Mouse (Mus musculus) lung, embryonic 15.5 days (tissue): ENCODE measurements around the gene Slc7a4. TPM values are rescaled to one million over a fixed set of nuclear protein-coding genes. Genes with fewer than 3 reads are reported as not detected.
"Not testable (repeated sequence)": the region's sequence is repeated elsewhere in the genome, so short reads cannot be mapped to it uniquely, and the experiment has no call there.

Source experiments
- ATAC-seq: fragments of 200-750 bp; cut with Nextera tagmentation; 2 replicates; pipeline ENCODE4 v1.8.0; 2017; ENCODE audit warnings: moderate number of reproducible peaks, borderline replicate concordance; ENCODE audit not compliant: low FRiP score, low TSS enrichment; ENCODE audit errors: extremely low read depth
- H3K27ac ChIP-seq: fragments of 300-500 bp; sonication (generic); 2 replicates; pipeline ENCODE4 v1.5.1; 2015; ENCODE audit warnings: moderate library complexity, mild to moderate bottlenecking, inconsistent platforms
- H3K27me3 ChIP-seq: fragments of 300-500 bp; sonication (generic); 2 replicates; pipeline ENCODE4 v1.6.1; 2015; ENCODE audit warnings: inconsistent platforms
- H3K36me3 ChIP-seq: fragments of 300-500 bp; sonication (generic); 2 replicates; pipeline ENCODE4 v1.6.1; 2015; ENCODE audit warnings: inconsistent platforms
- H3K4me1 ChIP-seq: fragments of 300-500 bp; sonication (generic); 2 replicates; pipeline ENCODE4 v1.6.1; 2015; ENCODE audit warnings: inconsistent platforms
- H3K4me2 ChIP-seq: fragments of 300-500 bp; sonication (generic); 2 replicates; pipeline ENCODE4 v1.6.1; 2015; ENCODE audit warnings: inconsistent platforms, mild to moderate bottlenecking, moderate library complexity
- H3K4me3 ChIP-seq: fragments of 300-500 bp; sonication (generic); 2 replicates; pipeline ENCODE4 v1.5.1; 2015; ENCODE audit warnings: mild to moderate bottlenecking, inconsistent platforms
- H3K9ac ChIP-seq: fragments of 300-500 bp; sonication (generic); 2 replicates; pipeline ENCODE4 v1.6.1; 2015; ENCODE audit warnings: inconsistent platforms
- H3K9me3 ChIP-seq: fragments of 300-500 bp; sonication (generic); 2 replicates; pipeline ENCODE4 v1.6.1; 2016; ENCODE audit warnings: inconsistent platforms
- WGBS: fragments of 180-500 bp; shearing (Covaris S2); methylation state at CpG from one replicate; pipeline ENCODE4 v1.1.7; 2015; 5-methylcytosine and 5-hydroxymethylcytosine counted together
- polyA plus RNA-seq: library from polyadenylated mRNA; unstranded; fragments of >200 nt; fragmentation: Nextera tagmentation; extraction: Ambion mirVana; gene quantifications from 2 replicates; pipeline ENCODE4 v1.2.1, GENCODE M21; 2015

Gene Slc7a4
- polyA plus RNA-seq, 1 experiment from 2014 or later, result 9.6 TPM

DNA sequence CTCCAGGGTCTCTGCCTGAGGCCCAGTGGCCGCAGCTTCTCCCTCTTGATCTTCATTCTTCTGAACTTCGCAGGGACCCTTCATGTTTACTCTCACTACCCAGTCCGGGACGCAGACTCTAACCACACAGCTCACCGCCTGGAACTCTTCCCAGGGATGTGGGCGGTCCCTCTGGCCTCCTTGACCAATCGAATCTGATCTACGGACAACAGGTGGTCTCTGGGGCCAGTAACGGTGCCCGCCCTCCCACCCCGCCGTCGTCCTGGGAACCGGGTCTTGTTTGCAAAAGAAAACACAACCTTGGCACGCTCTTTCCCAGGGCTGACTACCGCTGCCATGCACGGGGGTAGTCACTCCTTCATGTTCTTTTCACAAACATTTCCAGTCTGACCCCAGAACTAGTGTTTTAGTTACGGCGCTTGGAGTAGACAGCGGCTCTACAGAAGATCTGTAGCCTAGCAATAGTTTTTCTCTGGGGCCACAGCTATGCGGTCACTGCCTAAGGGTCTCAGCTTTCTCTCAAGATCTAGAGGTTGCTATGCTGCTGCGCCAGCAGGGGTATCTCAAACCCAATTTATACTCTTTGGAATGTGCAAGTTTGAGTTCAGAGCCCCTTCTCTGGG lies 21.8 kb downstream of the Slc7a4 start, which contains the start of gene Lrrc74b:
Gene Lrrc74b, minus strand, starts transcription at position 120 of the 623 bp plus-strand sequence.
- Histone ChIP-seq H3K9ac (peak within 1 kb of the TSS; percentile 24; the same call in 1 of the 2 replicates), H3K9me3 (no peaks in the 10 kb centered on the region), H3K4me1 (peaks cover 40% of the 10 kb centered on the region), H3K4me2 (peak within 1 kb of the TSS; percentile 51), H3K4me3 (peak within 1 kb of the TSS; percentile 30), H3K36me3 (no peaks in the 10 kb centered on the region), H3K27me3 (no peaks in the 10 kb centered on the region; the same call in 1 of the 2 replicates), H3K27ac (peak within 1 kb of the TSS; percentile 85)
- peak; percentile 85 for ATAC-seq
- WGBS, result 2% methylated on average over 22 of the region's 22 CpGs

DNA sequence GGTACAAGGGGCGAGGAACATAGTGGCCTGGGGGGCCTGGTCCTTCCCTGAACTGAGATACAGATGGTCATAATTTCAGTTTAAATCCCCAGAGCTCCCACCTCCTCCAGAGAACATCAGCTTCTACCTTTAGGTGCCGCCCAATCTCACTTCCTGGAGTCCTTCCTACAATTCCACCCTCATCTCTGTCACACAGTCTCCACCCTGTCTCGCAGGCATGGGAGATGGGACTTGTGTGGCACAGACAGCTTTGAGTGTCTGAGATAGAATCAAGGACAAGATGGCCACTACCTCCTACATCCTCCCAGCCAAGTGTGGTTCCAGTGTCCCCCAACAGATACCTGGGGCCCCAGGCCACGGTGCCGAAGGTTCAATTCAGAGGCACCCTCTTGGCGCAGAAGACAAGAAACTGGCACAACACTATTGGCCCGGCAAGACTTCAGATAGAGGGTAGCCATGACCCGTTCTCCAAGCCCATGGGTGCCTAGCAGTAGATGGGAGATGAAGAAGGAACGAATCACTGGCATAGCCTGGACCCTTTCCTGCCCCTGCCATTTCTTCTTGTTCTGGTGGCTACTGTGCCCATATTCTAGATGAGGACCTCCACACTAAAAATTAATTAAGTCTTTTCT lies 23.5 kb downstream of the Slc7a4 start:
- Histone ChIP-seq H3K27me3 (no peaks in the 10 kb centered on the region; the same call in 1 of the 2 replicates), H3K4me2 (peak overlapping the region; percentile 39), H3K9ac (no peak overlapping the region), H3K27ac (peak overlapping the region; percentile 25; the same call in 1 of the 2 replicates), H3K9me3 (no peaks in the 10 kb centered on the region), H3K4me3 (no peak overlapping the region), H3K4me1 (peaks cover 46% of the 10 kb centered on the region), H3K36me3 (no peaks in the 10 kb centered on the region)
- 73% methylated on average over 9 of the region's 9 CpGs for WGBS
- ATAC-seq, result no peak

- H3K4me1 ChIP-seq, result peaks cover 52% of the 10 kb centered on the region
- H3K9me3 ChIP-seq, result no peaks in the 10 kb centered on the region
- H3K4me2 ChIP-seq, result peak overlapping the region; percentile 39
- H3K9ac ChIP-seq, result no peak overlapping the region
- no peak overlapping the region for H3K4me3 ChIP-seq
- ATAC-seq, result peak; percentile 8; the same call in 1 of the 2 replicates
- 3% methylated on average over 5 of the region's 5 CpGs for WGBS
- no peaks in the 10 kb centered on the region; the same call in 1 of the 2 replicates for H3K27me3 ChIP-seq
- H3K36me3 ChIP-seq, result no peaks in the 10 kb centered on the region
- H3K27ac ChIP-seq, result peak overlapping the region; percentile 25
Observed at GRCm38 (mm10) chr16:17558811-17559210, 24.2 kb downstream of the Slc7a4 start.

- WGBS, result 1% methylated on average over 5 of the region's 5 CpGs
- no peak overlapping the region for H3K4me3 ChIP-seq
Observed at GRCm38 (mm10) chr16:17557947-17558480, 25.0 kb downstream of the Slc7a4 start.

GRCm38 (mm10) chr16:17556907-17557306 lies 26.1 kb downstream of the Slc7a4 start:
- ATAC-seq, result no peak
- Histone ChIP-seq H3K36me3 (no peaks in the 10 kb centered on the region), H3K27ac (no peak overlapping the region), H3K27me3 (no peaks in the 10 kb centered on the region; the same call in 1 of the 2 replicates), H3K9ac (no peak overlapping the region), H3K9me3 (no peaks in the 10 kb centered on the region), H3K4me2 (no peak overlapping the region), H3K4me1 (peaks cover 45% of the 10 kb centered on the region), H3K4me3 (no peak overlapping the region)
- 50% methylated on average over 4 of the region's 4 CpGs for WGBS

More at GRCm38 (mm10) chr16:17557947-17558480, 25.0 kb downstream of the Slc7a4 start:
- no peak overlapping the region for H3K9ac ChIP-seq
- no peaks in the 10 kb centered on the region; the same call in 1 of the 2 replicates for H3K27me3 ChIP-seq
- H3K9me3 ChIP-seq, result no peaks in the 10 kb centered on the region
- peak overlapping the region; percentile 25 for H3K27ac ChIP-seq
- H3K4me1 ChIP-seq, result peaks cover 52% of the 10 kb centered on the region
- H3K4me2 ChIP-seq, result 0 out of 2 replicates have a peak overlapping the region, but pooled peaks have one; percentile 39
- H3K36me3 ChIP-seq, result no peaks in the 10 kb centered on the region
- ATAC-seq, result no peak

DNA sequence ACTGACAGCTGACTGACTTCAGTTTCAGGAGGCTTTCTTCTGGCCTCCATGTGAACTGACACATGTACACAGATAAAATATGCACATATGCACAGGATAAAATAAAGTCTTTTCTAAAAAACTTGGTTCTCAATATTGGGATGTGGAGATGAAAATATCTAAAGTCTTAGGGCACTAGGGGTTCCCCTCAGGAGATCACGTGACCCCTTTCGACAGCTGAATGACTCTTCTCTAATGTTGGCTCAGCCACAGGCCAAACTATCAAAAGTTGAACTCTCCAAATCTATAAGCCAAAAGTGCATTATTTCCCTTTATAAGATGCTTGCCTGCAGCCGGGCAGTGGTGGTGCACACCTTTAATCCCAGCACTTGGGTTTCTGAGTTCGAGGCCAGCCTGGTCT lies 26.8 kb downstream of the Slc7a4 start:
- no peak overlapping the region for H3K4me3 ChIP-seq
- H3K9me3 ChIP-seq, result no peaks in the 10 kb centered on the region
- 74% methylated on average over 4 of the region's 4 CpGs for WGBS
- H3K36me3 ChIP-seq, result no peaks in the 10 kb centered on the region
- no peak overlapping the region for H3K9ac ChIP-seq
- no peak overlapping the region for H3K4me2 ChIP-seq
- H3K27me3 ChIP-seq, result no peaks in the 10 kb centered on the region; the same call in 1 of the 2 replicates
- ATAC-seq, result no peak
- H3K4me1 ChIP-seq, result peaks cover 38% of the 10 kb centered on the region
- H3K27ac ChIP-seq, result no peak overlapping the region

GRCm38 (mm10) chr16:17554702-17555101 lies 28.3 kb downstream of the Slc7a4 start:
- H3K36me3 ChIP-seq, H3K9ac ChIP-seq, H3K4me3 ChIP-seq, H3K9me3 ChIP-seq, H3K27me3 ChIP-seq: not testable (repeated sequence)
- Histone ChIP-seq H3K4me2 (peak overlapping the region; percentile 56), H3K4me1 (peaks cover 28% of the 10 kb centered on the region), H3K27ac (peak overlapping the region; percentile 81)
- ATAC-seq, result peak; percentile 50; the same call in 1 of the 2 replicates
- WGBS, result 9% methylated on average over 4 of the region's 4 CpGs

GRCm38 (mm10) chr16:17553910-17554685 lies 28.9 kb downstream of the Slc7a4 start:
- Histone ChIP-seq H3K9ac (no peak overlapping the region), H3K4me1 (peaks cover 22% of the 10 kb centered on the region), H3K4me3 (peak overlapping the region; percentile 21), H3K9me3 (no peaks in the 10 kb centered on the region), H3K36me3 (no peaks in the 10 kb centered on the region), H3K27me3 (no peaks in the 10 kb centered on the region), H3K27ac (peak overlapping the region; percentile 81), H3K4me2 (peak overlapping the region; percentile 56)
- peak; percentile 88 for ATAC-seq
- 8% methylated on average over 18 of the region's 18 CpGs for WGBS

DNA sequence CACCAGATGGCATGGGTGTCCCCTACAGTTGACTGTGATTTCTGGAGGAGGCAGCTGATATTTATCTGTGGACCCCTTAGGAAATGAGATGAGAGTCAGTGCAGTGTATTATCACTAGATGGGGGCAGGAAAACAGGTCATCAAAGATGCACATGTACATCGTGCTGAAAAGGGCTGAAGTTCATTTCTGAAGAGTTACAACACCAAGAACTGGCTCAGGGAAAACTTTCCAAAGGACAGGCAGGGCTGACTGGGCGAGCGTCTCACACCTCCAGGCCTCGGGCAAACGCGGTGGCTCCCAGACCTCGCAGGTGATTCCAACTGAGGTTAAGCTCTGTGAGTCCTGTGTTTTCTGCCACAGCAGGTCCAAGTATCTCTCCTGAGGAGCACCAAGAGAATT lies 30.2 kb downstream of the Slc7a4 start:
- Histone ChIP-seq H3K9ac (no peak overlapping the region), H3K27ac (no peak overlapping the region), H3K4me2 (no peak overlapping the region), H3K36me3 (no peaks in the 10 kb centered on the region), H3K27me3 (no peaks in the 10 kb centered on the region), H3K9me3 (no peaks in the 10 kb centered on the region), H3K4me3 (no peak overlapping the region), H3K4me1 (peaks cover 12% of the 10 kb centered on the region)
- 68% methylated on average over 7 of the region's 7 CpGs for WGBS
- ATAC-seq, result no peak

- H3K36me3 ChIP-seq, result no peaks in the 10 kb centered on the region
- H3K4me1 ChIP-seq, result no peaks in the 10 kb centered on the region
- ATAC-seq, result no peak
- H3K4me3 ChIP-seq, result no peak overlapping the region
- no peak overlapping the region for H3K9ac ChIP-seq
- no peak overlapping the region for H3K4me2 ChIP-seq
- WGBS, result 57% methylated on average over 2 of the region's 2 CpGs
- H3K27me3 ChIP-seq, result 0 out of 2 replicates have a peak, but pooled peaks cover 7% of the 10 kb centered on the region
- H3K9me3 ChIP-seq, result no peaks in the 10 kb centered on the region
- H3K27ac ChIP-seq, result no peak overlapping the region
Observed at GRCm38 (mm10) chr16:17542632-17543031, 40.4 kb downstream of the Slc7a4 start.

DNA sequence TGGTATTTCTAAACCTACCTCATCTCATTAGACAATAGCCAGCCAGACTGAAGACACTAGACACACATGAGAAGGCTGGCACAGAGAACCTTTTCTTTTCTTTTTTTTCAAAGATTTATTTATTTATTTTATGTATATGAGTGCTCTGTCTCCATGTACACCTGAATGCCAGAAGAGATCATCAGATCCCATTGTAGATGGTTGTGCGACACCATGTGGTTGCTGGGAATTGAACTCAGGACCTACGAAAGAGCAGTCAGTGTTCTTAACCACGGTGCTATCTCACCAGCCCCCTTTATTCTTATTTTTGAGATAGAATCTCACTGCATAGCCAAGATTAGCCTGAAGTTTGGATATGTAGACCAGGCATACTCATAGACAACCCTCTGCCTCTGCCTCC lies 46.4 kb downstream of the Slc7a4 start:
- Histone ChIP-seq H3K27me3 (0 out of 2 replicates have a peak, but pooled peaks cover 4% of the 10 kb centered on the region), H3K27ac (no peak overlapping the region), H3K9me3 (no peaks in the 10 kb centered on the region), H3K36me3 (no peaks in the 10 kb centered on the region), H3K4me3 (no peak overlapping the region), H3K4me2 (no peak overlapping the region), H3K9ac (no peak overlapping the region), H3K4me1 (peaks cover 5% of the 10 kb centered on the region)
- WGBS, result 89% methylated on average over 3 of the region's 3 CpGs
- no peak for ATAC-seq
